Comparison of ENCODE assay signal across 9 mouse cellular contexts in the genomic region with DNA sequence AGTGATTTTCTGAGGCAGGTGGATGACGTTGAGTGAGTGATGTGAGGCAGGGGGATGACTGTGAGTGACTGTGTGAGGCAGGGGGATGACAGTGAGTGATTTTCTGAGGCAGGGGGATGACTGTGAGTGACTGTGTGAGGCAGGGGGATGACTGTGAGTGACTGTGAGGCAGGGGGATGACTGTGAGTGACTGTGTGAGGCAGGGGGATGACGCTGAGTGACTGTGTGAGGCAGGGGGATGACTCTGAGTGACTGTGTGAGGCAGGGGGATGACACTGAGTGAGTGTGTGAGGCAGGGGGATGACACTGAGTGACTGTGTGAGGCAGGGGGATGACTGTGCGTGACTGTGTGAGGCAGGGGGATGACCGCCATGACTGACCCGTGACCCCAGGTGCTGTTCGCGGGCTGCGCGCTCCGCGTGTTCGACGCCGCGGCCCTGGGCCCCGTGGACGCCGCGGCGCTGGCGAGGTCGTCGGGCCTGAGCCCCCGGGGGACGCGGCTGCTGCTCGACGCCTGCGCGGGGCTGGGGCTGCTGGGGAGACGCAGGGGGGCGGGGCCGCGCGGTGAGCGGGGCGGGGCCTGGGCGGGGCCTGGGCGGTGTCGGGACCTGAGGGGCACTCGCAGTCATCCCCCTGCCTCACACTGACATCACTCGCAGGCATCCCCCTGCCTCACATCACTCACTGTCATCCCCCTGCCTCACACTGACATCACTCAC. TPM values are rescaled to one million over a fixed set of nuclear protein-coding genes. Genes with fewer than 3 reads are reported as not detected.
DNase-seq lines count a peak whose midpoint lies in the region; ATAC-seq and TF ChIP-seq lines count a peak whose summit lies in the region.
"Had no signal": no experiment of that assay in that cellular context is flagged by ENCODE, and none has a peak within 500 bp of the region (broad histone marks: within the 10 kb centered on the region; RNA-seq: fewer than 3 reads in every experiment).

No protein-coding gene starts in this region.

- H3K4me3 ChIP-seq in kidney, postnatal 0 days (replicated peaks; ENCODE audit: low read depth, low read length): no peak overlapping the region
- no peak overlapping the region for H3K4me3 ChIP-seq in forebrain, embryonic 16.5 days (replicated peaks; ENCODE audit: low read length)
- no peak overlapping the region for H3K4me3 ChIP-seq in liver, postnatal 0 days (ENCODE audit: low read depth, low read length)
- H3K4me3 ChIP-seq in stomach, embryonic 16.5 days (replicated peaks; ENCODE audit: low read length): no peak overlapping the region

- no peak overlapping the region for H3K27ac ChIP-seq in kidney, postnatal 0 days
- no peak overlapping the region for H3K27ac ChIP-seq in forebrain, embryonic 16.5 days (ENCODE audit: low read length)
- no peak overlapping the region for H3K27ac ChIP-seq in liver, postnatal 0 days (ENCODE audit: low read depth)
- no peak overlapping the region for H3K27ac ChIP-seq in stomach, embryonic 16.5 days (ENCODE audit: low read length)

- H3K27me3 ChIP-seq in kidney, postnatal 0 days (ENCODE audit: insufficient read depth, low read length): no peaks in the 10 kb centered on the region
- no peaks in the 10 kb centered on the region for H3K27me3 ChIP-seq in forebrain, embryonic 16.5 days (replicated peaks; ENCODE audit: control insufficient read depth, insufficient read depth, low read length)
- H3K27me3 ChIP-seq in liver, postnatal 0 days (ENCODE audit: insufficient read depth, low read length): no peaks in the 10 kb centered on the region
- H3K27me3 ChIP-seq in stomach, embryonic 16.5 days (ENCODE audit: control insufficient read depth, insufficient read depth, low read length): no peaks in the 10 kb centered on the region

- no peak for TF ChIP-seq EP300 in liver, postnatal 0 days (IDR thresholded peaks at IDR 0.05; ENCODE audit: low read depth)

- 67% methylated on average over 33 of the region's 42 CpGs for WGBS in kidney, postnatal 0 days
- 77% methylated on average over 36 of the region's 42 CpGs for WGBS in forebrain, embryonic 16.5 days
- WGBS in liver, postnatal 0 days (ENCODE audit: insufficient replicate concordance): 55% methylated on average over 25 of the region's 42 CpGs
- WGBS in stomach, embryonic 16.5 days: 74% methylated on average over 42 of the region's 42 CpGs

- H3K4me2 ChIP-seq in kidney, postnatal 0 days (ENCODE audit: low read length): no peak overlapping the region
- H3K4me2 ChIP-seq in forebrain, embryonic 16.5 days (ENCODE audit: low read length): no peak overlapping the region
- no peak overlapping the region for H3K4me2 ChIP-seq in liver, postnatal 0 days (ENCODE audit: low read depth, low read length)
- no peak overlapping the region for H3K4me2 ChIP-seq in stomach, embryonic 16.5 days (ENCODE audit: low read depth, low read length)

- no peak overlapping the region for H3K9ac ChIP-seq in kidney, postnatal 0 days (ENCODE audit: low read depth, low read length)
- H3K9ac ChIP-seq in forebrain, embryonic 16.5 days (replicated peaks; ENCODE audit: low read depth, low read length): no peak overlapping the region
- H3K9ac ChIP-seq in liver, postnatal 0 days (replicated peaks): no peak overlapping the region
- H3K9ac ChIP-seq in stomach, embryonic 16.5 days (ENCODE audit: low read length): no peak overlapping the region

- H3K4me1 ChIP-seq in kidney, postnatal 0 days (replicated peaks; ENCODE audit: insufficient read depth, low read length): no peaks in the 10 kb centered on the region
- no peaks in the 10 kb centered on the region for H3K4me1 ChIP-seq in forebrain, embryonic 16.5 days (replicated peaks; ENCODE audit: control insufficient read depth, insufficient read depth, low read length)
- H3K4me1 ChIP-seq in liver, postnatal 0 days (ENCODE audit: insufficient read depth): no peaks in the 10 kb centered on the region
- no peaks in the 10 kb centered on the region for H3K4me1 ChIP-seq in stomach, embryonic 16.5 days (ENCODE audit: control insufficient read depth, insufficient read depth, low read length)

- no peak for TF ChIP-seq CTCF in kidney, postnatal 0 days (IDR thresholded peaks at IDR 0.05; ENCODE audit: low read depth)
- no peak for TF ChIP-seq CTCF in liver, postnatal 0 days (IDR thresholded peaks at IDR 0.05; ENCODE audit: low read depth)

- no peak for DNase-seq in kidney, postnatal 0 days (ENCODE audit: low spot score)
- no peak for DNase-seq in kidney, adult 8-10 months
- peak; percentile 60 for DNase-seq in c-Kit-positive CD71-positive TER-119-positive erythroid progenitor cells, embryonic 14.5 days (ENCODE audit: low spot score)
- peak; percentile 51 for DNase-seq in liver, postnatal 0 days
- no peak for DNase-seq in right cerebral cortex, adult 2 months (ENCODE audit: low spot score in 2 of 2)
- DNase-seq in T-cell, adult 2 months (ENCODE audit: low spot score): no peak

- H3K36me3 ChIP-seq in kidney, postnatal 0 days (ENCODE audit: insufficient read depth, low read length): no peaks in the 10 kb centered on the region
- peaks cover 9% of the 10 kb centered on the region for H3K36me3 ChIP-seq in forebrain, embryonic 16.5 days (ENCODE audit: control insufficient read depth, insufficient read depth)
- H3K36me3 ChIP-seq in liver, postnatal 0 days (replicated peaks; ENCODE audit: insufficient read depth, low read length): no peaks in the 10 kb centered on the region
- peaks cover 23% of the 10 kb centered on the region for H3K36me3 ChIP-seq in stomach, embryonic 16.5 days (ENCODE audit: control insufficient read depth, insufficient read depth, low read length)

- H3K9me3 ChIP-seq in kidney, postnatal 0 days (replicated peaks; ENCODE audit: low read length): peaks cover 40% of the 10 kb centered on the region
- H3K9me3 ChIP-seq in forebrain, embryonic 16.5 days (ENCODE audit: control insufficient read depth, low read length): peaks cover 47% of the 10 kb centered on the region
- peaks cover 44% of the 10 kb centered on the region for H3K9me3 ChIP-seq in liver, postnatal 0 days (ENCODE audit: low read length)
- H3K9me3 ChIP-seq in stomach, embryonic 16.5 days (replicated peaks; ENCODE audit: control insufficient read depth, low read length): peaks cover 51% of the 10 kb centered on the region

- peak; percentile 75 for ATAC-seq in kidney, postnatal 0 days (replicated peaks; ENCODE audit: low FRiP score, low read depth)
- ATAC-seq in forebrain, embryonic 16.5 days: peak; percentile 82
- peak; percentile 51 for ATAC-seq in liver, postnatal 0 days
- ATAC-seq in stomach, embryonic 16.5 days (ENCODE audit: insufficient read depth, low FRiP score): peak; percentile 70

RNA-seq across cellular contexts. Expression of a gene that starts 0.9 kb away (rescaled TPM):
- not detected in 2 replicates for polyA plus RNA-seq in kidney, postnatal 0 days (2015; fragmentation: Nextera tagmentation; extraction: Ambion mirVana)
- polyA plus RNA-seq in forebrain, embryonic 16.5 days (2015; fragmentation: Nextera tagmentation; extraction: Ambion mirVana): not detected in 2 replicates
- polyA plus RNA-seq in liver, postnatal 0 days (2015; fragmentation: Nextera tagmentation; extraction: Ambion mirVana): not detected in 2 replicates
- not detected in 2 replicates for polyA plus RNA-seq in stomach, embryonic 16.5 days (2015; fragmentation: Nextera tagmentation; extraction: Ambion mirVana)
- polyA plus RNA-seq: cortical plate, adult 2 months had no signal

Comparison
In these comparisons a context has a peak if more than half of its experiments do, and no peak if none do; other contexts are left out.
1. DNase-seq: peak in c-Kit-positive CD71-positive TER-119-positive erythroid progenitor cells, embryonic 14.5 days (single experiment) and liver, postnatal 0 days (single experiment); none in kidney, postnatal 0 days (single experiment), kidney, adult 8-10 months (0 of 2), right cerebral cortex, adult 2 months (0 of 2) and T-cell, adult 2 months (single experiment).
2. Peak in every context shown above with its lines, with median percentiles within 50 percentile points of each other: ATAC-seq.